Mouse (Mus musculus) liver, embryonic 13.5 days (tissue): ENCODE data around the gene Gm20458. TPM values are rescaled to one million over a fixed set of nuclear protein-coding genes. Genes with fewer than 3 reads are reported as not detected.

Experiments
- ATAC-seq: fragments of 200-750 bp; cut with Nextera tagmentation; 2 replicates; pipeline ENCODE4 v1.8.0; 2017; ENCODE audit warnings: low read depth, mild to moderate bottlenecking, moderate number of reproducible peaks, moderate library complexity
- DNase-seq: peaks from one replicate; pipeline ENCODE4 v3.0.0; 2022
- H3K27ac ChIP-seq: fragments of 300-500 bp; sonication (generic); 2 replicates; pipeline ENCODE4 v1.5.1; 2015; ENCODE audit warnings: moderate library complexity, mild to moderate bottlenecking, inconsistent platforms
- H3K27me3 ChIP-seq: fragments of 300-500 bp; sonication (generic); 2 replicates; pipeline ENCODE4 v1.6.1; 2015; ENCODE audit warnings: mild to moderate bottlenecking, inconsistent platforms
- H3K36me3 ChIP-seq: fragments of 300-500 bp; sonication (generic); 2 replicates; pipeline ENCODE4 v1.6.1; 2015; ENCODE audit warnings: mild to moderate bottlenecking, inconsistent platforms
- H3K4me1 ChIP-seq: fragments of 300-500 bp; sonication (generic); replicated peaks from 2 replicates; pipeline ENCODE4 v1.6.1; 2015; ENCODE audit warnings: inconsistent platforms
- H3K4me2 ChIP-seq: fragments of 300-500 bp; sonication (generic); 2 replicates; pipeline ENCODE4 v1.6.1; 2015; ENCODE audit warnings: inconsistent platforms, mild to moderate bottlenecking, moderate library complexity
- H3K4me3 ChIP-seq: fragments of 300-500 bp; sonication (generic); replicated peaks from 2 replicates; pipeline ENCODE4 v1.5.1; 2015; ENCODE audit warnings: mild to moderate bottlenecking, inconsistent platforms
- H3K9ac ChIP-seq: fragments of 300-500 bp; sonication (generic); 2 replicates; pipeline ENCODE4 v1.6.1; 2015; ENCODE audit warnings: mild to moderate bottlenecking, inconsistent platforms
- H3K9me3 ChIP-seq: fragments of 300-500 bp; sonication (generic); replicated peaks from 2 replicates; pipeline ENCODE4 v1.6.1; 2016; ENCODE audit warnings: inconsistent platforms
- WGBS: fragments of 180-500 bp; shearing (Covaris S2); methylation state at CpG from one replicate; pipeline ENCODE4 v1.1.7; 2015; ENCODE audit not compliant: insufficient replicate concordance; 5-methylcytosine and 5-hydroxymethylcytosine counted together
- polyA plus RNA-seq: library from polyadenylated mRNA; unstranded; fragments of >200 nt; fragmentation: Nextera tagmentation; extraction: Ambion mirVana; gene quantifications from 2 replicates; pipeline ENCODE4 v1.2.1, GENCODE M21; 2015

Gene Gm20458
- polyA plus RNA-seq, 1 experiment from 2014 or later: 5.7 TPM

GRCm38 (mm10) chr2:164504919-164505318, 44.2 kb downstream of the Gm20458 start:
- no peak for ATAC-seq
- no peak overlapping the region for H3K9ac ChIP-seq
- DNase-seq: no peak
- no peak overlapping the region for H3K4me2 ChIP-seq
- WGBS: 77% methylated on average over 3 of the region's 3 CpGs
- H3K27me3 ChIP-seq: no peaks in the 10 kb centered on the region
- H3K4me3 ChIP-seq: no peak overlapping the region
- peaks cover 3% of the 10 kb centered on the region; the same call in 1 of the 2 replicates for H3K9me3 ChIP-seq
- H3K36me3 ChIP-seq: peaks cover 70% of the 10 kb centered on the region
- H3K27ac ChIP-seq: peak overlapping the region; percentile 26
- no peaks in the 10 kb centered on the region for H3K4me1 ChIP-seq

GRCm38 (mm10) chr2:164505619-164506347, 45.0 kb downstream of the Gm20458 start:
- 70% methylated on average over 4 of the region's 4 CpGs for WGBS
- Histone ChIP-seq H3K4me2 (no peak overlapping the region), H3K27me3 (no peaks in the 10 kb centered on the region), H3K36me3 (peaks cover 61% of the 10 kb centered on the region), H3K4me3 (no peak overlapping the region), H3K27ac (peak overlapping the region; percentile 26), H3K9ac (no peak overlapping the region), H3K9me3 (peaks cover 3% of the 10 kb centered on the region; the same call in 1 of the 2 replicates), H3K4me1 (no peaks in the 10 kb centered on the region)
- 0 out of 2 replicates have a peak, but pooled peaks have one; percentile 25 for ATAC-seq
- DNase-seq: no peak

DNA sequence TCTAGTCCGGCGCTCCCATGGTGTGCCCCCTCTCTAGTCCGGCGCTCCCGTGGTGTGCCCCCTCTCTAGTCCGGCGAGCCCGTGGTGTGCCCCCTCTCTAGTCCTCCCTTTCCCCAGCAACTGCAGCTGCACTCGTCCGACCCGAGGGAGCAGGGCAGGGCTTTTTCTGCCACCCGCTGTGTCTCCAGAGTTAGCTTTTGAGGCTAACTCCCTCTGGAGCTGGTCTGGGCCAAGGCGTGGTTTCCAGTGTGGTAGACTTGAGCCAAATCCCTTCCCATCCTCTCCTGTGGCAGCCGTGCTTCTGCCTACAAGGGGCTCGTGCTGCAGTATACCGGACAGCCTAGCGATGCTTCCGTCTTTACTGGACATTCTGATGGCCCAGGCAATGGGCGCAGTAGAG, 47.0 kb downstream of the Gm20458 start:
- H3K9me3 ChIP-seq: peaks cover 3% of the 10 kb centered on the region; the same call in 1 of the 2 replicates
- peaks cover 9% of the 10 kb centered on the region for H3K4me1 ChIP-seq
- H3K9ac ChIP-seq: no peak overlapping the region
- H3K4me2 ChIP-seq: no peak overlapping the region
- ATAC-seq (no peak), DNase-seq (no peak)
- no peaks in the 10 kb centered on the region for H3K27me3 ChIP-seq
- WGBS: 85% methylated on average over 19 of the region's 19 CpGs
- H3K4me3 ChIP-seq: no peak overlapping the region
- H3K27ac ChIP-seq: no peak overlapping the region
- H3K36me3 ChIP-seq: peaks cover 42% of the 10 kb centered on the region

DNA sequence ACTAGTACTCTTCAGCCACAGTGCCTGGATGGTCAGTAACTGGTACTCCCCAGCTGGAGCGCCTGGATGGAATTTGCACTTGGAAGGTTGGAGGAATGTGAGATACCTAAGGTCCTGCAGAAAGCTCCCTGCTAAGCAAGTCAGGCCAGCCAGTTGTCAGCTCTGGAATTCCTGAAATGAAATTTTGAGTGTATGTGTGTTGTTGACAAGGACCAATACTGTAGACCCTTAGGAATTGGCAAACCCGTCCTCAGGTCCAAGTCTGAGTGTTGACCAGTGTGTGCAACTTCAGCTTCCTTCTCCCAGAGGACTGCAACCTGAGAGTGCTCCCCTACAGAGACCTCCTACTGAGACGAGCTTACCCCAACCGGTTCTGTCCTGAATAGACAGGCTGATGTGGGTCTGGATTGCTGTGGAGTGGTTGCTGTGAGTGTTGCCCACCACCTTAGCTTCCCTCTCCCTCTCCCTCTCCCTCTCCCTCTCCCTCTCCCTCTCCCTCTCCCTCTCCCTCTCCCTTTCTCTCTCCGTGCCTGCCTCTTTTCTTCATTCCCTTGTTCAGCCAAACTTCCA, 49.9 kb downstream of the Gm20458 start:
- 46% methylated on average over 4 of the region's 5 CpGs for WGBS
- Histone ChIP-seq H3K27ac (no peak overlapping the region), H3K4me1 (peaks cover 16% of the 10 kb centered on the region), H3K4me2 (no peak overlapping the region), H3K9me3 (no peaks in the 10 kb centered on the region), H3K27me3 (no peaks in the 10 kb centered on the region), H3K4me3 (no peak overlapping the region), H3K9ac (no peak overlapping the region), H3K36me3 (peaks cover 13% of the 10 kb centered on the region; the same call in 1 of the 2 replicates)
- ATAC-seq: no peak
- DNase-seq: no peak

DNA sequence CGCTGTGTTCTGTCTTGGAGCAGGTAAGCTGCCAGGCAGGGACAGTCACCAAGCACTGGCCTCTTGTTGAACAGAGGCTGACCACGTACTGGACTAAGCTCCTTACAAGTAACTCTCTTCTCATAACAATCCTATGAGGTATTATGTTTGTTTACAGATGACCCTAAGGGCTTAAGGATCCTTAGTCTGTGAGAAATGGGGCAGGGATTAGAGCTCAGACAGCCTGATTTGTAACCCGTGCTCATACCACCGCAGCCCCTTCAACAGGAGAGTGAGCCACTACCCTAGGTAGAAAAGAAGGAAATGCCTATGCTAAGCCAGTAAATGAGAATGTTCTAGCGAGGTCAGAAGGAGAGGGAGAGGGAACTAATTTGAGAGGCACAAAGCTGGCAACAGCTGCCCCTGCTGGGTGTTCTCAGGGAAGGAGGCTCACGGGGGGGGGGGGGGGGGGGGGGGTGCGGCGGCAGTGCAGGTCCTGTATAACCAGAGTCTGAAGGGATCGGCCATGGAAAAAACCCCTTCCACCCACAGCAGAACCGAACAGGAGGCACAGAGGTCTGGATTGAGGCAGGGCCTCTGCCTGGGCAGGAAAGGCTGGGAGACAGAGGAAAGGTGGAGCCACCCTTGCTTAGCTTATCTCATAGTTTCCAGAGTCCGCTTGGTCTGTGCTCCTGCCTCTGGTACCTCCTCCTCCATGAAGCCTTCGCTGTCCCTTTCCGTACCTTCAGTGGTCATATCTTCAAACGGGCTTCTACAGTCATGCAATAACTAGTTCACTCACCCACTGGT, 51.5 kb downstream of the Gm20458 start:
- ATAC-seq (peak; percentile 63), DNase-seq (peak; percentile 11)
- 36% methylated on average over 11 of the region's 14 CpGs for WGBS
- Histone ChIP-seq H3K4me3 (no peak overlapping the region), H3K9me3 (no peaks in the 10 kb centered on the region), H3K4me1 (peaks cover 16% of the 10 kb centered on the region), H3K27ac (no peak overlapping the region), H3K36me3 (peaks cover 1% of the 10 kb centered on the region; the same call in 1 of the 2 replicates), H3K9ac (no peak overlapping the region; the same call in 1 of the 2 replicates), H3K27me3 (no peaks in the 10 kb centered on the region), H3K4me2 (no peak overlapping the region)

- no peaks in the 10 kb centered on the region for H3K27me3 ChIP-seq
Observed at GRCm38 (mm10) chr2:164513389-164513788, 52.6 kb downstream of the Gm20458 start.

GRCm38 (mm10) chr2:164514916-164515315, 54.1 kb downstream of the Gm20458 start:
- ATAC-seq: no peak
- H3K4me2 ChIP-seq: no peak overlapping the region
- no peak for DNase-seq
- no peaks in the 10 kb centered on the region for H3K9me3 ChIP-seq
- H3K9ac ChIP-seq: no peak overlapping the region
- peaks cover 16% of the 10 kb centered on the region for H3K4me1 ChIP-seq
- WGBS: 77% methylated on average over 3 of the region's 3 CpGs
- no peaks in the 10 kb centered on the region for H3K36me3 ChIP-seq
- H3K27me3 ChIP-seq: no peaks in the 10 kb centered on the region
- H3K27ac ChIP-seq: no peak overlapping the region
- no peak overlapping the region for H3K4me3 ChIP-seq

More at GRCm38 (mm10) chr2:164513389-164513788, 52.6 kb downstream of the Gm20458 start:
- 48% methylated on average over 8 of the region's 8 CpGs for WGBS
- no peak for ATAC-seq
- no peak for DNase-seq
- Histone ChIP-seq H3K4me1 (peaks cover 16% of the 10 kb centered on the region), H3K36me3 (no peaks in the 10 kb centered on the region), H3K9me3 (no peaks in the 10 kb centered on the region), H3K9ac (no peak overlapping the region), H3K4me3 (no peak overlapping the region), H3K27ac (no peak overlapping the region), H3K4me2 (no peak overlapping the region)

DNA sequence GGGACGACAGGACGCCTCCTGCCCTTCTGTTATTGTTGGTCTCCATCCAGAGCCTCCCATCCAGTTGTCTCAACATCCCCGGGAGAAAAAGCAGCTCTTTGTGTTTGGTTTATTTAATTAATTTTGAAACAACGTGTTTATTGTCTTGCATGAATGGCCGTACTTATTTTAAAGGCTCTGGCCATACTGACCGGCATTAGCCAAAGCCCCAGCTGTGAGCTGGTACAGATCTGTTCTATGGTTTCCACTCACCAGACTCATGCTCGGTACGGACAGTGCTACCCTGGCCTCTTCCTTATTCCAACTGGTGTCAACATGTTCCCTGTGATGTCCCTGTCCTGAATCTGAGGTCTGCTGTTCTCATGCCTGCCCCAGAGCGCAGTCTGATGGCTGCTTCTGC, 55.1 kb downstream of the Gm20458 start:
- Histone ChIP-seq H3K9ac (no peak overlapping the region), H3K9me3 (no peaks in the 10 kb centered on the region), H3K4me3 (no peak overlapping the region), H3K4me1 (peaks cover 16% of the 10 kb centered on the region), H3K36me3 (no peaks in the 10 kb centered on the region), H3K27me3 (no peaks in the 10 kb centered on the region; the same call in 1 of the 2 replicates), H3K4me2 (no peak overlapping the region), H3K27ac (no peak overlapping the region)
- ATAC-seq (no peak), DNase-seq (no peak)
- 65% methylated on average over 9 of the region's 9 CpGs for WGBS

DNA sequence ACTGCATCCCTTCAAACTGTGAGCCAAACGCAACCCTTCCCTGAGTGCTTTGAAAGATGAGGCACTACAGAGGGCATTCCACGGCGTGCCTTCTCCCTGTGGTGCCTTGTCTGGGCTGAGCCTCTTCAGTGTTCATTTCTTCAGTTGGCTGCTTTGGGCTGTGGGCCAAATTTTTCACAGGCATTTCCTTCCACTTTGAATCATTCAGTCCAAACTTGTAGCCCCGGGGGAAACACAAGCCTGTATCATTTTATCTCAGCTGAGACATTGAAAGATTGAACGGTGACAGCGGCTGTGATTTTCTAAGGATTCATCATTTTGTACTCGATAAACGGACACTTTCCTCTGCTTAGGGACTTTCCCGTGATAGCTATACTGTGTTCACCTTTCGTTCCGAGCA, 55.8 kb downstream of the Gm20458 start:
- no peak overlapping the region for H3K27ac ChIP-seq
- ATAC-seq: no peak
- 76% methylated on average over 11 of the region's 11 CpGs for WGBS

DNA sequence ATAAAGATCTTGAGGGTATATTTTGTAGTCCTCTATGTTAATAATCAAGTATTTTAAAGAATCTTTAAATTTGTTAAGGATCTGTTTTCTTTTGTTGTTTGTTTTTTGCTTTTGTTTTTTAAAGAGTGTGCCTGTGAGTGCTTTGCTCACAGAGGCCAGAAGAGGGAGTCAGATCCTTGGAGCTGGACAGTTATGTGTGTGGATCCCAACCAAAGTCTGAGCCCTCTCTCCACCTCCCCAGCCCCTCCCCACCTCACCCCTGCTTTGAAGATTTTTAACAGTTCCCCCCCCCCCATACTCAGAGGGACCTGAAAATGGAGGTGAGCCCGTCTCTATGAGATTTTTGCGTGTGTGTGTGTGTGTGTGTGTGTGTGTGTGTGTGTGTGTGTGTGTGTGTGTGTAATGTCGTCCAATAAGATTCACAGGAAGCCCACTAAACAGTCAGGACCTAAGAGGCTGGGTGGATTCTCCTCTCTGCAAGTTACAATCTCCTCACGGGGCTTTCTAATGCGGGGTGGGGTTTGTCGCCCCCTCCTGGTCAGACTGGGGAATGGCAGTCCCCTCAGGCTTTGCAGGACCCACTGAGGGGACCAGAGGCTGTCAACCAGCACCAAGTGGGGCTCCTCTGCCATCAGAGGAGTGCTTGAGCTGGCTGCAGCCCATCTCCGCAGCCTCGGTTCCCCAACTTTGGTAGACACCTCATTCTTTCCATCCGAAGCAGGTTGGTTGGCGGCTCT, 56.9 kb downstream of the Gm20458 start:
- 32% methylated on average over 8 of the region's 10 CpGs for WGBS
- Histone ChIP-seq H3K9me3 (no peaks in the 10 kb centered on the region), H3K4me1 (peaks cover 12% of the 10 kb centered on the region), H3K4me2 (no peak overlapping the region), H3K9ac (no peak overlapping the region), H3K27me3 (peaks cover 10% of the 10 kb centered on the region; the same call in 1 of the 2 replicates), H3K4me3 (no peak overlapping the region), H3K36me3 (no peaks in the 10 kb centered on the region), H3K27ac (no peak overlapping the region)
- peak; percentile 48; the same call in 1 of the 2 replicates for ATAC-seq
- peak; percentile 48 for DNase-seq

More for the DNA sequence above, 55.8 kb downstream of the Gm20458 start:
- Histone ChIP-seq H3K27me3 (peaks cover 3% of the 10 kb centered on the region; the same call in 1 of the 2 replicates), H3K4me1 (peaks cover 16% of the 10 kb centered on the region), H3K9me3 (no peaks in the 10 kb centered on the region), H3K36me3 (no peaks in the 10 kb centered on the region), H3K4me2 (no peak overlapping the region), H3K9ac (no peak overlapping the region), H3K4me3 (no peak overlapping the region)
- DNase-seq: no peak
